Mouse (Mus musculus): ENCODE measurements around the gene Ranbp9.

Gene Ranbp9

DNA sequence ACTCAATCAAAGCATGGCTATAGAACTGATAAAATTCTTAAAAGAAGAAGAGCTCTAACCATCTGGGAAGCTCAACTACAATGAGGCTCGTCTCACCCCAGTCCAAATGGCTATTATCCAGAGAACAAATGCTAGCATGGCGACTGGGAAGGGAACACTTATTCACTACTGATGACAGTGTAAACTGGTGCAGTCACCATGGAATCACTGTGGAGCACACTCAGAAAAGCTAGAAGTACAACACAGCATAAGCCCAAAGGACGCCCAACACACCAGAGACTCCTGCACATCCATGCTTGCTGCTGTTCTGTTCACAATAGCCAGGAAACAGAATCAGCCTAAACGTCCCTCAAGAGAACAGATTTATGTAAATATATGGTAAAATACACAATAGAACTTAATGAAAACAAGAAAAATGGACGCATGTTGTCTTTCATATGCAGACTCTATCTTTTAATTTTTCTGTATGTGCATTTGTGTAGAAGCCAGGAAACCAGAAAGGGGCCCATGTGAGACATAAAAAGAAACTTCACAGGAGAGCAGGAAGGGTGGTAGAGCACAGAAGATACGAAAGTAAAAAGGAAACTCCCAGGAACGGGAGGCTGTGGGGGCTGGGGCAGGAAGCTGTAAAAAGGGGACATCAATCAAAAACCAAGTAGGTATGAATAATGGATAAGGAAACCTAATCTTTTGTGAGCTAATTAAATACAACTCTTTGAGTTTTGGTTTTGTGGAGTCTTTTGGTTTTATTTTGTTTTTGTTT, 28.1 kb downstream of the Ranbp9 start:
- CTCF ChIA-PET: no interaction called here

DNA sequence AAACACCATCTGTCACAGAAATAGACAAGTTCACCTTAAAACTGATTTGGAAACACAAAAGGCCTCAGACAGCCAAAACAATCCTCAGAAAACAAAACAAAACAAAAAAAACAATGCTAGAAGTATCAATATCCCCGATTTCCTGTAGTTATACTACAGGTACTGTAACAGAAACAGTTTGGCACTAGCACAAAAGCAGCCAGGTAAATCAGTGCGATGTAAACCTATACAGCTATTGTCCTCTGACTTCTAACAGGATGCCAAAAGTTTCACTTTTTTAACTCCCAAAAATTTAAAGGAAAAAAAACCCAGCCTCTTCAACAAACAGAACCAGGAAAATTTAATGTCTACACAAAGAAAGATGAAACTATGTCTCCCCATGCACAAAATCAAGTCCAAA, 28.9 kb downstream of the Ranbp9 start:
- CTCF ChIA-PET: no interaction called here

DNA sequence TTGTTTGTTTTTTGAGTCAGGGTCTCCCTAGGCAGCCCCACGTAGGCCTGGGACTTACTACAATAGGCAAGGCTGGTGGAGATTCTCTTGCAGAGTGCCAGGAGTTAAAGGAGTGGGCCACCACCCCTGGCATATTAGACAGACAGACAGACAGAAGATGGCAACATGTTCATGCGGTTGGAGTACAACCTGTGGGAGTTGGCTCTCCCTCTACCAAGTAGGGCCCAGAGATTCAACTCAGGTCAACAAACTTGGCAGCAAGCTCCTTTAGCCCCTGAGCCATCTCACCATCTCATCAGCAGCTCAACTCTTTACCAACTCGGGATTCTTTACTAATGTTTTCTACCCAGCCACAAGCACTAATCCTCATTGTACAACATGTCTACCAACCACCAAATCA, 30.4 kb downstream of the Ranbp9 start:
- CTCF ChIA-PET: interaction anchor here (0.7 kb wide), 2 partner anchors 10 to 24 kb away, joined by 3 read pairs; no protein-coding TSS in a partner anchor

DNA sequence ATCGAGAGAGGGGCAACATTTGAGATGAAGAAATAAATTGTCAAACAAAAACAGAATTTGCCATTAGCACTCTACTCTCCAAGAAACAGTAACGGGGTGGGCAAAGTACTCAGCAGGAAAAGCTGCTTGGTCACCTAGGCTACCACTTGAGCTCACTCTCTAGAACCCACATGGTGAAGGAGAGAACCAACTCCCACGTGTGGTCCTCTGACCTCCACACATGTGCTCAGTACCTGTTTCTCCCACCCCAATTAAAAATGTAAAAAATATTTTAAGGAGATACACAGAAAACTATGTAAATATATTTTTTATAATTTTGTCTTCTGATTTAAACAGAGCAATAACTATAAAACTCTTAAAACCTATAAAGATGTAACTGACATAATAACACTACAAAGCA, 33.4 kb downstream of the Ranbp9 start:
- CTCF ChIA-PET: no interaction called here

DNA sequence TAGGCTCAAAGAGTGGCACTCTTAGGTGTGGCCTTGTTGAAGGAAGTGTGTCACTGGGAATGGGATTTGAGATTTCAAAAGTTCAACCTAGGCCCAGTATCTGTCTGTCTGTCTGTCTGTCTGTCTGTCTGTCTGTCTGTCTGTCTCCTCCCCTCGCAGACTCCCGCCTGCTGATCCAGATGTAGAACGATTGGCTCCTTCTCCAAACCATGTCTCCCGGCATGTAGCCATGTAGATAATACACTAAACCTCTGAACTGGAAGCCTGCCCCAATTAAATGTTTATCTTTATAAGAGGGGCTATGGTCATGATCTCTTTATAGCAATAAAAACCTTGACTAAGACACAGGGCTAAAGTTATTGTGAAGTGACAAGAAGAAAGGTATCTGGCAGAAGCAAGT, 35.3 kb downstream of the Ranbp9 start:
- CTCF ChIA-PET: no interaction called here

DNA sequence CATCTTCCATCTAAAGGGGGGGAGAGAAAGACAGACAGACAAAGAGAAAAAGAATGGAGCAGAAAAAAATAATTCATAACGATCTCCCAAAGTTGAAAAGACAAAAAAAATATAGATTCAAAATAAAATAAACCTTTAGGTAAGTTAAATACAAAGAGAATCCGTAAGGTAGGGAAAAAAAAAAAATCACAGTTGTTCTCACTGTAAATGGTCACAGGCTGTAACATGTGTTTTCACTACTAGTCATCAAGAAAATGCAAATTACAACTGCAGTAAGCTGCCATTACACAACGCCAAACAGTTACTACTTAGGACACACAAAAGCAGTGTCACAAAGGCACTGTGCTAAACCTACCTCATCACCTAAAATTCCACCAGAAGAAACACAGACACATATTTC, 36.4 kb downstream of the Ranbp9 start:
- CTCF ChIA-PET: no interaction called here

DNA sequence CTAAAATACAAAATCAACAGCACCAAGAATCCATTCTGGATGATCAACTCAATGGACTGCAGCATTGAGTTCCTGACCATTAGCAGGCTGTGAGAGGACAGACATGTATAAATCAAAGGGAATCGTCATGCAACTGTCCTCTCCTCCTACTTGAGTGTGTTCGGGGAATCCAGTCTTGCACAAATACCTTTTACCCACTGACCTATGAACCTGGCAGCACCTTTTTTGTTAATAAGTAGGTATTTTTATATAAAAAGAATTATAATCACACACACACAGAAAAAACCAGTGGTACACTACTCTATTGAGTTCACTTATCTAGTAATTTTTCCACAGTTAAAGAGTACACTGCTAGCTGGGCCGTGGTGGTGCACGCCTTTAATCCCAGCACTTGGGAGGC, 37.4 kb downstream of the Ranbp9 start:
- CTCF ChIA-PET: no interaction called here

DNA sequence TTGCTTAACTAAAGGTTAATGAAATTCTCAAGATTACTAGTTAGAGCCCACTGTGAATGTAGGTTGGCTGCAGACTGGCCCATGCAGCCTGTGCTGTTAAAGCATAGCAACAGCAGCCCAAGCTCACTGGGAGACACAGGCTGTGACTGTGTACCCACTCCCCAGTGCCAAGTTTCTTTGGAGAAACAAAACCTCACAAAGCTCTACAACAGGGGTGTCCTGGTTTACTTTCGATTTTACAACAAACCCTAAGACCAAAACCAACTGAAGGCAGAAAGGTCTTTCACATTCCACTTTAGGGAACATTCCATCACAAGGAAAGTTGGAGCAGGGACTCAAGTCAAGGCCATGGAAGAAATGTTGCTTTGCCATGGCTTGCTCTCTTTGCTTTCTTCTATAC, 38.5 kb downstream of the Ranbp9 start:
- CTCF ChIA-PET: interaction anchor here (0.5 kb wide), 1 partner anchor 105 kb away, joined by 4 read pairs; no protein-coding TSS in a partner anchor

DNA sequence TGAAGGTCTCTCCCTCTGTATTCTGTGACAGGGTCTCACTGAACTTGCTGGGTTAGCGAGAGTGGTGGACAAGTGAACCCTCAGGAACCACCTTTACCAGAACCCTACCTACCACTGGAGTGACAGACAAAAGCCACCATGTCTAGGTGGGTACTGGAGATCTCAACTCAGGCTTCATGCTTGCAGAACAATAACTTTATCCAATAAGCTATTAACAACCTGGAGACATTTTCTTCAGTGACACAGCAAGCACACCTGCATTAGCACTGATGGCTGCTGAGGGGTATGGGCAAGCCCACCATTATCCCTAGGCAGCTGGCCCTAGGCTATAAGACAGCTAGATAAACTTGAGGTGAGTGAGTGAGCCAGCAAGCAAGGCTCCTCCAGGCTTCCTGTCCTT, 40.7 kb downstream of the Ranbp9 start:
- CTCF ChIA-PET: interaction anchor here (0.6 to 1.0 kb wide), 3 partner anchors 10 to 150 kb away, joined by 3 to 8 read pairs (median 3); no protein-coding TSS in a partner anchor

DNA sequence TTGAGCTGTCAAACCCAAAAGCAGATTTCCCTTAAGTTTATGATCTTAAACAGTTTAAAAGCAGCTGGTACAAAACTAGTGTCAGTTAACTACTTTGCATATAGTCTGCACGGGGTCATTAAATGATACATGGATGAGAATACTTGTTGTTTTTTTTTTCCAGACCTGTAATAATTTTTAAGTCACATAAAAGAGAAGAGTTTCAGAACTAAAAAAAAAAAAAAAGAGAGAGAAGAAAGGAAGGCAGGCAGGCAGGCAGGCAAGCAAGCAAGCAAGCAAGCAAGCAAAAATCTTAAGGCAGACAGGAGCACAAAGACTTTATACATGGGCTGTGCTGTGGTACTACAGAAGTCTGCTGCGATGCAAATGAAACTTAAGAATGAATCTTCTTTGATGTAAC, 47.7 kb downstream of the Ranbp9 start:
- CTCF ChIA-PET: no interaction called here

DNA sequence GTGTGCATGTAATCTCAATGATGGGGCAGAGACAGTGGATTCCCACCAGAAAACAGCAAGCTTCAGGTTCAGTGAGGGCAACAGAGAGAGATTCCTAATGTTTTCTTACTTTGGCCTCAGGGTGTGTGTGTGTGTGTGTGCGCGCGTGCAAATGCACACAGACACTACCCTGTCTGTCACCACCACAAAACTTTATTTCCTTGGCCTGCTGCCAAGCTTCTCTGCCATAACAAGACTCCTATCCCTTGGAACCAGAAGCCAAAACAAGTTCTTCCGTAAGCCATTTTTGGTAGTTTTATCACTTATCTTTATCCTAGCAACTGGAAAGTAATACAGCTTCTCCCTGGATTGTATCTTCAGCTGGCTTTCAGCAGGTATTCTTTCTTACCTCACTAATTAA, 52.6 kb downstream of the Ranbp9 start:
- CTCF ChIA-PET: interaction anchor here (0.6 kb wide), 1 partner anchor 15 kb away, joined by 3 read pairs; no protein-coding TSS in a partner anchor

DNA sequence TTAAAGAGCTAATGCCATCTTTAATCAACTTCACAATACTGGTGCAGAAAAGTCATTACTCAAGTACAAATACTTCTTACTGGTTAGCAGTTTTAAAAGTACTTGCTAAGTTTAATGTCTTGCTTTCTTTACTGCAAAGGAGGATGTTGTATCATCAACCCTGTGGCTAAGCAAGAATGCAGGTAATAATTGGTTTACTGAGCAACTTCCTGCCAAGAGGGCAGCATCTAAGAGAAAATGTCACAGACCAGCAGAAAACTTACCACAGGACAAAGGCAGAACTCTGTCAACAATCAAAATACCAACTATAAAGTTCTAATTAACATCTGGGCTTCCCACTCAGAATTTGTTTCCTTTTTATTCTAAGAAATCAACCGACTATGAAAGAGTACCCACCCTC, 65.8 kb downstream of the Ranbp9 start:
- CTCF ChIA-PET: no interaction called here

DNA sequence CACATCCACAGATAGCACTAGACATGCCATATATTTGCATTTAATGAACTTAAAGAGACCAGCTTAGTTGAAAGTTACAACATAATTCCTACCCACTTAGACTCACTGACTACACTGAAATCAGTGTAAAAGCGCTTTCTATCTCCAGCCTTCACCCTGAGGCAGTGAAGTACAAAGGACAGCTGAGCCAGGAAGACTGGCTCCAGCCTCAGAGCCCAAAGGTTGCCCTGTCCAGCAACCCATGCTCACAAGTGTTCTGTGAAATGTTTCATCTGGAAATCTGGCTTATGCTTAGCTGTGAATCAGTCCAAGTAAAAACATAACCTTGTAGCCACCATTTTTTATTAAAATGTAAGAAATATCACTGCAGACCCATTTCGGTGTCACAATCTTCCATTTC, 67.5 kb downstream of the Ranbp9 start:
- CTCF ChIA-PET: interaction anchor here (0.8 kb wide), 1 partner anchor 15 kb away, joined by 3 read pairs; no protein-coding TSS in a partner anchor

DNA sequence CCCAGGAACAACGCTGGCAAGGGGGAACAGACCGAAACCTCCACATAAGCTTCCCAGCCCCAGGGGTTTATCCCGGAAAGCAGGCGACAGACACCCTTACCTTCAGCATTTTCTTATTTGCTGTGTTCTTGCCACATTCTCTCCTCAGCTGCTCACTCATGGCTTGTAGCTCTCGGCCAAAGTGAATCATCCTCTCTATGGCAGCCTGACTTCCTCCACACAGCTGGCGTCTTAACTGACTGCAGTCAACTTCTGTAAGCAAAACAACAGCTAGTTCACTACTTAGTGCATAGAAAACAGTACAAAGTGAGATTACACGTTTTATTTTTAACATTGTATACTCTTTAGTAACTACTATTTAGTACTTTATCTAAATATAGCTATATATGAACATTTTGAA, 68.8 kb downstream of the Ranbp9 start:
- CTCF ChIA-PET: no interaction called here

DNA sequence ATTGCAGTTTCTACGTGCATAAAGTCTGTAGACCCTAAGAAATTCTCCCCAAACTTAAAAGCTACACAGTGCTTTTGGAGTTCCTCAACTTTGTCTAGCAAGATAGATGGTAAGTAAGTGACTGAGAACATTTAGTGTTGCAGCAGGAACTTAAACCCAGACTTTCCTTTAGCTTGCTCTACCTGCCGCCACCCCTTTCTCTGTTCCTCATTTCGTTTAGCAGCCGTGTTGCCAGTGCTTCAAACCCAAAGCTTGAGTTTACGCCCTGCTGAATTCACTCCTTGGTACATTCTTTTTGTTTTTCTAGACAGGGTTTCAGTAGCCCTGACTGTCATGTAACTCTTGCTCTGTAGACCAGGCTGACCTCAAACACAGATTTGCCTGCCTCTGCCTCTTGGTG, 81.5 kb downstream of the Ranbp9 start:
- CTCF ChIA-PET: no interaction called here

DNA sequence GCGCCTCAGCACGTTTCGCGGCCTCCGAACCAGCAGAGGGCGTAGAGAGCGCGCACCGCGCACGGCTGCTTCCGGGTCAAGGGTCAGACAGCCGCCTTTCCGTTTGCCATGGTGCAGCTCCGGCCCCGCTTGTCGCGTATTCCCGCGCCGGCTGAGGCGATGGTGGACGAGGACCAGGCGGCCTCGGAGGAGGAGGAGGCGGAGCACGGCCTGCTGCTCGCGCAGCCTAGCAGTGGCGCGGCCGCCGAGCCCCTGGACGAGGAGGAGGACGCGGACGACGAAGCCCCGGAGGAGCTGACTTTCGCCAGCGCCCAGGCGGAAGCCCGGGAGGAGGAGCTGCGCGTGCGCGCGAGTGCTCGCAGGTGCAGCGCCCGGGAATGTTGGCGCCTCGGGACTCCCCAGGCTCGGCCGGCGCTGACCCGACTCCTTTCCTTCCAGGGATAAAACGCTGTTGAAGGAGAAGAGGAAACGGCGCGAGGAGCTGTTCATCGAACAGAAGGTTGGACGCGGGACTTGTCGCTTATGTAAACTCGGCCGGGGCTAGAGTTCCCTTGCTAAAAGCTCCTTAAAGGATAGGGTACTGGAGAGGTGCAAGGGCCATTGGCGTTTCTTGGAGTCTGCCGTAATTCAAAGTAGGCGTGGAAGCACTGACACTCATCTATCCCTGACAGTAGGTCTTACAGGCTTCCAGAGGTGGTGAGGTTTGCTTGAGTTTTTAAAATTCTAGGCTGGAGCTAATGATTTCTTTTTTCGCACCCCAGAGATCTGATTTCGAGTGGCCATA, 82.6 kb downstream of the Ranbp9 start, which contains the start of gene Nol7:
Gene Nol7 (plus strand): TSS at position 94 of the 784 bp plus-strand sequence.
- CTCF ChIA-PET: interaction anchor here (0.5 kb wide), 1 partner anchor 373 kb away, joined by 3 read pairs; no protein-coding TSS in a partner anchor

DNA sequence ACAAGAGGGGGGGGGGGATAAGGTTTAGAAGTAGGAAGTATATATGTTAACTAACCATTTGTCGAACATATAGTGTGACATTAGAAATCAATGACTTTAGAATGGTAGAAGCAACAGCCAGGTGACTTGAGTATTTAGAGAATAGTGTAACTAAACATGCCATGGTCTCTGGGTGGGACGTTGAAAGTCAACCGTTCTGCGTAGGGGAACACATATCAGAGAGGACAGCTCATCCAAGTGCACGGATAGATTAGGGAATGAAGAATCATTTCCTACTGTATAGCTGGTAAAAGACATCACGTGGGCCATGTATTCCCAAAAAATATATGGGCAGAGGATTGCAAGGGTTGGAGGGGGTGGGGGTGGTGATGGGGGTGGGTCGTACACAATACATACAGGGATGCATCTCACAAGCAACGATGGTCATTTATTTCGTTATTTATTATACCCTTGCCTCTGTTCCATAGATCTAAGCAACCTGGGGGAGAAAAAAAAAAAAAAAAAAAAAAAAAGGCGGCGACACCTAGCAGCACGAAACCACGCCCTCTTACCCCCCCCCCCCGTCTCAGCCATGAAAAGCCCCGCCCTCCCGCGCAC, 83.3 kb downstream of the Ranbp9 start:
- CTCF ChIA-PET: interaction anchor here (0.6 kb wide), 1 partner anchor 326 kb away, joined by 9 read pairs; no protein-coding TSS in a partner anchor

DNA sequence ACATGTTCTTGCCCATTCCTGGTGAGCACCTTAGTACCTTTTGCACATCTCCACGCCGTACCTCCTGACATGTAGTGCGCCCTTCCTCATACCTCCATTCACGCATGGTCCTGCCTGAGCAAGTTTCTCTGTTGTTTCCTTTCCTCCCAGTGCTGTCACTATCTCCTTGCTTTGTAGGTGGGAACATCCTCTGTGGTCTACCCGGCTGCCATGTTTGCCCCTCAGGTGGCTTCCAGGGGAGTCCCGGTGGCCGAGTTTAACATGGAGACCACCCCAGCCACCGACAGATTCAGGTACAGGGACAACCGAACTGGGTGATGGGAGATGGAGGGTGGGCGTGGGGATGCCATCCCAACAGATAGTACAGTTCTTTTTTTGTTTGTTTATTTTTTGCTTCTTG, 95.8 kb downstream of the Ranbp9 start:
- CTCF ChIA-PET: no interaction called here

DNA sequence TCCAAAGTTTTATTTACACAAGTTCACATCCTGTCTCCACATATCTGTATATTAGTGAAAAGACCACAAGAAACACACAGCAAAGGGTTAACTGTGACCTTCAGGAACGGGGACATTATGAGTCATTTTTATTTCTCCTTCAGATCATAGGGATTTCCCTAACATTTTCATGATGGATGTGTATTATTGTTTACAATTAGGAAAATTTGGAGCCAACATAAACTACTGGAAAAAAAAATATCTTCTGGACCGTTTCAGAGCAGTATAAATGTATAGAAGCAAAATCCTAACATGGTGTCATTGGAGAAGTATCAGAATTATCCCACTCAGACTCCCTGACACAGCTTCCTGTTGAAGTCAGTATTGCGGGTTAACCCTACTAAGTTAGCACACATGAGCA, 101.1 kb downstream of the Ranbp9 start:
- CTCF ChIA-PET: interaction anchor here (0.7 kb wide), 1 partner anchor 43 kb away, joined by 4 read pairs; no protein-coding TSS in a partner anchor

DNA sequence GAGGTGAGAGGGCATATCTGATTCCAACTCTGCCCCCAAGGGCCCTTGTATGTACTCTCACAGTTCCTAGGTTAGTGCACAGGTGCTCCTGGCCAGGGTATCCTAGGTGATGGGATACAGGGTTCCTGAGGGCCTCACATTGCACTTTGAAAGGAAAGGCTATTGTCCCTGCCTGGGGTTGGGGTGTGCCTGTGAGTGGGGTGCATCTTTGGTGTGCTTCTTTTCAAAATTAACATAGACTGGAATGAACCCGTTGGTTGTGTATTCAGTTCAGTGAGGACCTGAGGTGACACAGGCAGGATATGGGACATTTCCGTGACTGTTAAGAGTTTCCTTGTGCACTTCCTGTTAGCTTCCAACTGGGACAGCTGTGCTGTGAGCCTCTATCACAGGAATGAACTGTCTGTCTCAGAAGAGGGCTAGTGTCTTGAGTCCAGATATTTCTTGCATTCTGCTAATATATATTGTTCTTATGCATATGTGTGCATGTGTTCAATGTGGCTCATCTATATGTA, 106.1 kb downstream of the Ranbp9 start:
- CTCF ChIA-PET: interaction anchor here (0.6 kb wide), 1 partner anchor 38 kb away, joined by 5 read pairs; no protein-coding TSS in a partner anchor

DNA sequence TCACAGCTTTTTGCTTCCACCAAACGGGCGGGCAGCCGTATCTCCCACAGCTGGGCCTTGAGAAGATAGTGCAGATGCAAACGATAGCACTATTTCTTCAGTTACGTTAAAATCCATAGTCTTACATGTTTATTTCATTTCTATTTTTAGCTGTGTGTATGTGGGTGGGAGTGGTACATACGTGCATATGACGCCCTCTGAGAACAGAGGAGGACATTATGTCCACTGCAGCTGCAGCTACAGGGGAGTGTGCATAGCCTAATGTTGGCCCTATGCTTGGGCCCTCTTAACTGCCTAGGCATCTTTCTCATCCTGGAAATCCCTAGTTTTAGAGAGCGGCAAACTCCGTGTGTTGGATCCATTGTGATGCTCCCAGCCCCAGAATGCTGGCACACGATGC, 106.9 kb downstream of the Ranbp9 start:
- CTCF ChIA-PET: interaction anchor here (0.6 kb wide), 1 partner anchor 100 kb away, joined by 3 read pairs; no protein-coding TSS in a partner anchor

DNA sequence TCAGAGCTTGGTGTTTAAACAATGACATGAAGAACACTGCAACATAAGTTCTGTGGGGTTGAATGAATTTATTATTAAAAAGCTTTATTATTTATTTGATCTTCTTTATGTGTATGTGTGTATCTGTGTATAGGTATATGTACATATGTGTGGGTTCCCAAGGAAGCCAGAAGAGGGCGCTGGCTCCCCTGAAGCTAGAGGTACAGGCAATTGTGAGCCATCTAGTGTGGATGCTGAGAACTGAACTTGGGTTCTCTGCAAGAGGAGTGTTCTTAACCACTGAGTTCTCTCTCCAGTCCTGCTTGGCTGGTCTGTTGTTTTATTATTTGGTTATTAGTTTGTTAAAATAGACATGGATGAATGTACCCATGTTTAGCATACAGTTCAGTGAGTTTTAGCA, 108.2 kb downstream of the Ranbp9 start:
- CTCF ChIA-PET: interaction anchor here (0.6 kb wide), 1 partner anchor 112 kb away, joined by 3 read pairs; no protein-coding TSS in a partner anchor
